Mouse (Mus musculus): ENCODE measurements around the gene Fgf7.

GRCm38 (mm10) chr2:126076506-126076905 lies 42.0 kb downstream of the Fgf7 start:
- TF ChIP-seq ZMIZ1 (IDR thresholded peaks at IDR 0.05; ENCODE audit: low read depth, low read length) (no peak), RAD21 (IDR thresholded peaks at IDR 0.05; ENCODE audit: low read depth, low read length) (no peak), JUND (IDR thresholded peaks at IDR 0.05; ENCODE audit: low read depth, low read length) (no peak), CTCF (IDR thresholded peaks at IDR 0.05 in 2 of 3, conservative IDR thresholded peaks at IDR 0.05 in 1 of 3; ENCODE audit: control insufficient read depth in 1 of 3, insufficient read depth in 1 of 3, low read depth in 2 of 3, low read length in 3 of 3, poor library complexity in 1 of 3, severe bottlenecking in 1 of 3) (no peak), MAX (IDR thresholded peaks at IDR 0.05; ENCODE audit: low read length) (no peak), ZKSCAN1 (IDR thresholded peaks at IDR 0.05; ENCODE audit: low read depth, low read length) (no peak), MAFK (IDR thresholded peaks at IDR 0.05; ENCODE audit: borderline replicate concordance, low read depth, low read length) (no peak), TCF12 (IDR thresholded peaks at IDR 0.05; ENCODE audit: low read depth, low read length) (no peak), CHD2 (IDR thresholded peaks at IDR 0.05; ENCODE audit: low read length) (no peak), CHD1 (IDR thresholded peaks at IDR 0.05; ENCODE audit: low read depth, low read length) (no peak), POLR2A (IDR thresholded peaks at IDR 0.05; ENCODE audit: control insufficient read depth in 1 of 2, insufficient read depth in 1 of 2, low read depth in 1 of 2, low read length in 2 of 2, poor library complexity in 1 of 2) (no peak), RCOR1 (IDR thresholded peaks at IDR 0.05; ENCODE audit: low read depth, low read length) (no peak), ETS1 (IDR thresholded peaks at IDR 0.05; ENCODE audit: low read depth, low read length) (no peak)
